Mouse (Mus musculus) kidney, adult 2 months (tissue): Measurements from ENCODE around the gene Tfpt. TPM values are rescaled to one million over a fixed set of nuclear protein-coding genes. Genes with fewer than 3 reads are reported as not detected.
A peak's percentile ranks its signal among the peaks of the same experiment; 100 is the strongest.
"Not testable (repeated sequence)": the region's sequence is repeated elsewhere in the genome, so short reads cannot be mapped to it uniquely, and the experiment has no call there.

ENCODE experiments used
- DNase-seq: peaks from one replicate; pipeline ENCODE4 v3.0.0; 2021
- H3K27ac ChIP-seq: fragments of 200-500 bp; 2 replicates; pipeline ENCODE4 v1.5.1; 2012; ENCODE audit warnings: low read depth, low read length, control low read depth, inconsistent platforms; ENCODE audit not compliant: insufficient read depth
- H3K27me3 ChIP-seq: fragments of 200-500 bp; replicated peaks from 2 replicates; pipeline ENCODE4 v1.6.1; 2012; ENCODE audit warnings: mild to moderate bottlenecking, moderate library complexity, low read length, inconsistent platforms; ENCODE audit not compliant: control insufficient read depth, insufficient read depth
- H3K36me3 ChIP-seq: fragments of 200-500 bp; 2 replicates; pipeline ENCODE4 v1.6.1; 2012; ENCODE audit warnings: mild to moderate bottlenecking, moderate library complexity, low read length, inconsistent platforms; ENCODE audit not compliant: control insufficient read depth, insufficient read depth
- H3K4me1 ChIP-seq: fragments of 200-500 bp; 2 replicates; pipeline ENCODE4 v1.6.1; 2011; ENCODE audit warnings: low read length; ENCODE audit not compliant: control insufficient read depth, insufficient read depth
- H3K4me3 ChIP-seq: fragments of 200-500 bp; 2 replicates; pipeline ENCODE4 v1.5.1; 2011; ENCODE audit warnings: mild to moderate bottlenecking, low read depth, low read length, control low read depth; ENCODE audit not compliant: insufficient read depth
- CTCF ChIP-seq: fragments of 200-500 bp; conservative IDR thresholded peaks from 2 replicates; pipeline ENCODE4 v1.5.1; 2011; ENCODE audit warnings: low read depth, mild to moderate bottlenecking, control low read depth, low read length, moderate library complexity, mixed read lengths; ENCODE audit not compliant: insufficient read depth, insufficient read length
- POLR2A ChIP-seq: fragments of 200-500 bp; IDR thresholded peaks from one replicate; pipeline ENCODE4 v1.6.1; 2011; ENCODE audit warnings: low read depth, low read length, control low read depth
- WGBS: fragments of 180-500 bp; shearing (Covaris S2); methylation state at CpG from one replicate; pipeline ENCODE4 v1.1.7; 2018; 5-methylcytosine and 5-hydroxymethylcytosine counted together
- polyA plus RNA-seq: library from polyadenylated mRNA; depleted of rRNA; stranded (reverse); fragments of >200 nt; gene quantifications from 2 replicates; pipeline ENCODE4 v1.2.3, GENCODE M21; 2012; rRNA removed

Tfpt gene
- polyA plus RNA-seq, 1 experiment = 9.9 TPM

DNA sequence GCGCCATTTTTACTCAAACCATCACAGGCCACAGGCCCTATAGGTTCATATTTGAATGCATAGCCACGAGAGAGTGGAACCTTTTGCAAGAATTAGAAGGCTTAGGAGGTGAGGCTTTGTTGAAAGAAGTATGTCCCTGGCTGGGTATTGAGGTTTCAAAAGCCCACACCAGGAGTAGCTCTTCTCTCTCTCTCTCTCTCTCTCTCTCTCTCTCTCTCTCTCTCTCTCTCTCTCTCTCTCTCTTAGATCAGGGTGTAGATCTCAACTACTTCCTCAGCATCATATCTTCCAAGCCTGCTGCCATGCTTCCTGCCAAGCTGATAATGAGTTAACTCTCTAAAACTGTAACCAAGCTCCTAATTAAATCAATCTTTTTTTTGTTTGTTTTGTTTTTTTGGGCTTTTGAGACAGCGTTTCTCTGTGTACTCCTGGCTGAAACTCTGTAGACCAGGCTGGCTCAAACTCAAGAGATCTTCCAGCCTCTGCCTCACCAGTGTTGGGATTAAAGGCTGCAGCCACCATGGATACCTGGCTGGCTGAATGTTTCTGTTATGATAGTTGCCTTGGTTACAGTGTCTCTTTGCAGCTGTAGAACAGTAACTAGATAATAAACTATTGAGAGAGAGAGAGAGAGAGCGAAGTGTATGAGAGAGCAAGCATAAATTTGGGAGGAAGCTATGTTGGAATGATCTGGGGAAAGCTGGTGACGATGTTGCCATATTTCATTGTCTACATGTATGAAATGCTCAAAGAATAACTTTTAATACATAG, 53.2 kb downstream of the Tfpt start:
- H3K36me3 ChIP-seq = no peaks in the 10 kb centered on the region
- TF ChIP-seq POLR2A (no peak), CTCF (no peak)
- WGBS = 76% methylated on average over 5 of the region's 5 CpGs
- H3K4me3 ChIP-seq = no peak overlapping the region
- H3K27me3 ChIP-seq = no peaks in the 10 kb centered on the region
- no peaks in the 10 kb centered on the region for H3K4me1 ChIP-seq
- no peak for DNase-seq
- no peak overlapping the region for H3K27ac ChIP-seq

DNA sequence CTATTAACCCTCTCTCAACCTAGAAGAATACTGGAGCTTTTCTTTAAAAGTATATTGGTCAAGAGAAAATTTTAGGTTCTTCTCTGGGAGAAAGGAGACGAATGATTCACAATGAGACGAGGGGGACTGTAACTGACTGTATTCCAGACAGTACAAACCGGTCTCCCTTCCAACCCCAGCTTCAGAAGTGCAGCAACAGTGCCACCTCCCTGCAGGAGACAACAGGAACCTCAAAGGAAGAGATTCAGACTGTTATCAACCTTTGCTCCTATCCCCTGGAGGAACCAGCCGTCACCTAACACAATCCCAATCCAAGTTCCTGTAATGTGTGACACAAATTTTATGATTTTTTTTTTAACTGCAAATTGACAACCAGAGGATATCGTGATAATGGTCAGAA, 55.5 kb downstream of the Tfpt start:
- TF ChIP-seq POLR2A = no peak
- no peak; the same call in 1 of the 2 replicates for TF ChIP-seq CTCF
- Histone ChIP-seq H3K4me3 (no peak overlapping the region), H3K36me3 (no peaks in the 10 kb centered on the region), H3K27me3 (no peaks in the 10 kb centered on the region), H3K4me1 (no peaks in the 10 kb centered on the region), H3K27ac (no peak overlapping the region)
- WGBS = 48% methylated on average over 5 of the region's 5 CpGs
- DNase-seq = no peak

DNA sequence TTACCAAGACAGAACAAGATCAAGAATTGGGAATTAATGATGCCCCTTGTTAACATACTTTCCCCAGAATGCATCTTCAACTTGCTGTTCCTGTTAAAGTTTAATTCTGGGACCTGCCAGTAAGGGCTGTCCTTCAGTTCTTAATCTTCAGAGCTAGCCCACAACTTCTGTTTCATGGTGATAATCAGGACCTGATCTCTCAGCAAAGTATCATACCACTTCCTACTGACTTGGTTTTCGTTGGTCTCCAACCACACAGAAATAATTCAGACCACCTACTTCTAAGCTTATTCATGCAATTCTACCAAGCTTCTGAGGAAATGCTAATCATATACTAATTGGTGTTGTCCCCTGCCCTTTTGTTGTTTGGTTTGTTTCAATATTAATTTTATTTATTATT, 57.9 kb downstream of the Tfpt start:
- TF ChIP-seq POLR2A = no peak
- TF ChIP-seq CTCF = no peak
- Histone ChIP-seq H3K4me3 (no peak overlapping the region), H3K27ac (no peak overlapping the region), H3K36me3 (no peaks in the 10 kb centered on the region), H3K27me3 (no peaks in the 10 kb centered on the region), H3K4me1 (no peaks in the 10 kb centered on the region)
- 75% methylated on average over 1 of the region's 1 CpGs for WGBS
- no peak for DNase-seq

DNA sequence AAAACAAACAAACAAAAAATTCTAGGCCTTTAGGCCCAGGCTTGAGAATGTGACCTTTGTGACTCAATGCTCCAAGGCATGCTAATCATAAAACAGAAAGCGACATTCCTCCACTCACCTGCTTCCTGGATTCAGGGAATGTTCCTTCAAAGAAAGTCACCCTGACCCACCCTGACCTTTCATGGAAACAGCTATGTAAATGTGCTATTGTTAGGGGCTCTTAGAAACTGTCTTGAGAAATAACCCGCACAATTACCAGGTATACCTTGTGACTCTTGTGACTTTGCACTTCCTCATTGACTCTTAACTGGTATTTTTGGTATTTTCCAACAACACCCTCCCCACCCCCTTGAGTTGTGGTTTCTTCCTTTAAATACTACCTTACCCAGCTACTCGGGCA, 59.1 kb downstream of the Tfpt start:
- DNase-seq = peak; percentile 24
- H3K4me1 ChIP-seq, H3K27me3 ChIP-seq, H3K4me3 ChIP-seq, H3K36me3 ChIP-seq, H3K27ac ChIP-seq: not testable (repeated sequence)
- WGBS = 52% methylated on average over 3 of the region's 3 CpGs

Other genes with a start within 250 kb of the Tfpt start
- gene Cacng8, start 239.2 kb downstream of the Tfpt start, polyA plus RNA-seq = 0.11 TPM in 1 of 2 replicates, not detected in the other
- gene Cacng6, start 205.7 kb downstream of the Tfpt start, polyA plus RNA-seq = 1.3 TPM in 1 of 2 replicates, not detected in the other
- gene Tarm1, start 127.3 kb downstream of the Tfpt start, polyA plus RNA-seq = 2.9 and 3.7 TPM in 2 replicates
- gene Oscar, start 13.8 kb downstream of the Tfpt start, polyA plus RNA-seq = 0.19 and 0.26 TPM in 2 replicates
- 722 and 885 TPM in 2 replicates for gene Ndufa3, start 12.6 kb downstream of the Tfpt start, polyA plus RNA-seq
- gene Prpf31, start 56 bp upstream of the Tfpt start, polyA plus RNA-seq = 21.3 and 24.1 TPM in 2 replicates
- gene Cnot3, start 15.3 kb upstream of the Tfpt start, polyA plus RNA-seq = 41.9 and 45.0 TPM in 2 replicates
- 5.5 and 6.8 TPM in 2 replicates for gene Leng1, start 35.9 kb upstream of the Tfpt start, polyA plus RNA-seq
- gene Tmc4, start 47.6 kb upstream of the Tfpt start, polyA plus RNA-seq = 45.5 and 62.2 TPM in 2 replicates
- 88.2 and 105 TPM in 2 replicates for gene Tsen34, start 62.9 kb upstream of the Tfpt start, polyA plus RNA-seq
- gene Mboat7, start 63.6 kb upstream of the Tfpt start, polyA plus RNA-seq = 56.2 and 61.4 TPM in 2 replicates
- 1,031 and 1,047 TPM in 2 replicates for gene Rps9, start 74.1 kb upstream of the Tfpt start, polyA plus RNA-seq
- gene Pirb, start 90.5 kb upstream of the Tfpt start, polyA plus RNA-seq = 3.2 and 5.4 TPM in 2 replicates
- 0.11 and 0.23 TPM in 2 replicates for gene Gm15448, start 195.8 kb upstream of the Tfpt start, polyA plus RNA-seq
- 0.16 and 0.30 TPM in 2 replicates for gene Pira2, start 215.1 kb upstream of the Tfpt start, polyA plus RNA-seq